Mouse (Mus musculus): ENCODE results near the gene Smad3.

The Smad3 gene

DNA sequence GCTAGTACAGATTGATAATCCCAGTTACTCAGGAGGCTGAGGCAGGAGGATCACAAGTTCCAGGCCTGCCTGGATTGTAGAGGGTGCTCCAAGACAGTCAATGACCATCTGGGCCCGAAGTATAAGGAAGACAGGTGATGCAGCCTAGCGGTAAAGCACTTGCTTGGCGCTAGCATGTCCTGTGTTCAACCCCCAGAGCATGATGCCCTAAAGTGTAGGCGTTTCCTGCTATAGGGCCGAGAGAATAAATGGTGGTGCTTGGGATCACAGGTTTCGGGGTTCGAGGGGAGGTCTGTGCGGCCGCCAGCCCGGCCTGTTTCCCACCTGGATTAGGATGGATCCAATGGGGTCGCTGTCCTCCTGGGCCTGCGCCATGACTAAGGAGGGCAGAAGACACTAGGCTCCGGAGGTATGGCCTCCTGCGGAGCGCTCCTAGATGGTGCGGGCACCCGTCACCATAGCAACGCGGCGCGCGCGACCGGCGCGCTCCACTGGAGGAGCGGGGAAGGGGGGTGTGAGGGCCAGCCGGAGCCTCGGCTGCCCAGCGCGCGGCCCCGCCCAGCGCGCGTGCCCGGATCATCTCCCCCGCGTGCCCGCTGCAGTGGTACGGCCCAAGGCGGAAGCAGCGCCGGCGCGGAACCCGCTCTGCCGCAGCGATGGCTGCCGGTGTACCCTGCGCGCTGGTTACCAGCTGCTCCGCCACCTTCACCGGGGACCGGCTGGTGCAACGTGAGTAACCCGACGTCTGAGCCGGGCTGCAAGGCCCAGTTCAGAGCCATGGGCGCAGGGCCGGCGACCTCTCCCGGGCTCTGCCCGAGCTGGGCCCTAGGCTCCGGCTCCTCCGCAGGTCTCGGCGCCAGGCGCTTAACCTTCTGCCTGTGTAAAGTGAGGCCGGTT lies 155.5 kb downstream of the Smad3 start, which contains the start of the genes Iqch and Aagab:
Gene Iqch (minus strand): TSS at position 451 of the 897 bp plus-strand sequence.
Gene Aagab (plus strand): TSS at position 618 of the 897 bp plus-strand sequence.
- peak; percentile 93 for DNase-seq (ENCODE audit: low read depth, low spot score)

Data from WW6 (cell line).